Comparison of ENCODE assay signal across 8 mouse cellular contexts in the genomic region with DNA sequence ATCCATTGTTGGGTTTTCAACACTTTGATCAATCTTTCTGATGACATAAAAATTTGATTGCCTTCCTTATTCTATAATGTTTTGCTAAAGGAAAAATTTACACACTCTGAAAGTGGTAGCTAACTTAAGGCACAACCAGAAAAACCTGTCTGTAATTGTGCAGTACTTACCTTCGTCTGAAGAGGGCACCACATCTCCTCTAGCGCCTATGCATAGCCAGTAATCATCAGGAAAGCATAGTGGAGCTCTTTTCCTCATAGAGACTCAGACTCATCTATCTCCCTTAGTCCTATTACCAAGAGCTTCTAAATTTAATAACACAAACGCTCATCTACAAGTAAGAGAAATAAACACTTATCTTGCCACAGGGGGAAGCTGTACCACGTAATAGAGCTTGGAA.
DNase-seq lines count a peak whose midpoint lies in the region; TF ChIP-seq lines count a peak whose summit lies in the region.

No protein-coding gene starts in this region.

- no peaks in the 10 kb centered on the region for H3K27me3 ChIP-seq in kidney, adult 2 months (replicated peaks; ENCODE audit: control insufficient read depth, insufficient read depth, low read length)

- TF ChIP-seq POLR2A in kidney, adult 2 months (IDR thresholded peaks at IDR 0.05; ENCODE audit: low read depth, low read length) = no peak

- no peaks in the 10 kb centered on the region for H3K4me1 ChIP-seq in kidney, adult 2 months (ENCODE audit: control insufficient read depth, insufficient read depth, low read length)

- no peak for TF ChIP-seq CTCF in kidney, adult 2 months (conservative IDR thresholded peaks at IDR 0.05; ENCODE audit: insufficient read depth, insufficient read length, low read depth, low read length)

- no peak overlapping the region for H3K27ac ChIP-seq in kidney, adult 2 months (ENCODE audit: insufficient read depth, low read depth, low read length)

- DNase-seq in kidney, adult 2 months = peak; percentile 21
- DNase-seq in kidney, adult 18-20 months = no peak
- DNase-seq in Muller cell, postnatal 12 days (ENCODE audit: inconsistent ontology term) = peak; percentile 14
- peak; percentile 24 to 60 for DNase-seq in cerebellum, postnatal 36 days
- peak; percentile 8 for DNase-seq in kidney, postnatal 14 days
- peak; percentile 8 for DNase-seq in retina, adult 2 months (ENCODE audit: low read depth, low spot score)
- no peak for DNase-seq in thymus, postnatal 4 days
- DNase-seq in urinary bladder, adult 2 months (ENCODE audit: low spot score) = no peak

- no peak overlapping the region for H3K4me3 ChIP-seq in kidney, adult 2 months (ENCODE audit: insufficient read depth, low read depth, low read length)

- H3K36me3 ChIP-seq in kidney, adult 2 months (ENCODE audit: control insufficient read depth, insufficient read depth, low read length) = no peaks in the 10 kb centered on the region

- WGBS in kidney, adult 2 months = 32% methylated on average over 4 of the region's 4 CpGs

Comparison
In these comparisons a context has a peak if more than half of its experiments do, and no peak if none do; other contexts are left out.
1. DNase-seq: peak in kidney, adult 2 months (single experiment), Muller cell, postnatal 12 days (single experiment), cerebellum, postnatal 36 days (2 of 2), kidney, postnatal 14 days (single experiment) and retina, adult 2 months (single experiment); none in kidney, adult 18-20 months (single experiment), thymus, postnatal 4 days (single experiment) and urinary bladder, adult 2 months (single experiment).